Mouse (Mus musculus) forebrain, embryonic 14.5 days (tissue): ENCODE data around the gene Gm6760. TPM values are rescaled to one million over a fixed set of nuclear protein-coding genes. Genes with fewer than 3 reads are reported as not detected.

Source experiments
- ATAC-seq: fragments of 200-750 bp; cut with Nextera tagmentation; 2 replicates; pipeline ENCODE4 v1.8.0; 2017; ENCODE audit warnings: mild to moderate bottlenecking, moderate library complexity
- DNase-seq: peaks from one replicate; pipeline ENCODE4 v3.0.0-alpha.2; 2015; ENCODE audit warnings: low spot score
- H3K27ac ChIP-seq: fragments of 300-500 bp; sonication (generic); 2 replicates; pipeline ENCODE4 v1.5.1; 2014; ENCODE audit warnings: low read depth, mild to moderate bottlenecking, control low read depth, low read length, moderate library complexity
- H3K27me3 ChIP-seq: fragments of 300-500 bp; sonication (generic); replicated peaks from 2 replicates; pipeline ENCODE4 v1.6.1; 2014; ENCODE audit warnings: low read length, control low read depth, mixed read lengths; ENCODE audit not compliant: control insufficient read depth, insufficient read depth
- H3K36me3 ChIP-seq: fragments of 300-500 bp; sonication (generic); 2 replicates; pipeline ENCODE4 v1.6.1; 2014; ENCODE audit warnings: low read length, control low read depth; ENCODE audit not compliant: control insufficient read depth, insufficient read depth
- H3K4me1 ChIP-seq: fragments of 300-500 bp; sonication (generic); 2 replicates; pipeline ENCODE4 v1.6.1; 2014; ENCODE audit warnings: antibody characterized with exemption, low read length, control low read depth; ENCODE audit not compliant: control insufficient read depth, insufficient read depth
- H3K4me2 ChIP-seq: fragments of 300-500 bp; sonication (generic); 2 replicates; pipeline ENCODE4 v1.6.1; 2014; ENCODE audit warnings: mild to moderate bottlenecking, control low read depth, low read length
- H3K4me3 ChIP-seq: fragments of 300-500 bp; sonication (generic); 2 replicates; pipeline ENCODE4 v1.5.1; 2014; ENCODE audit warnings: low read depth, low read length, control low read depth
- H3K9ac ChIP-seq: fragments of 300-500 bp; sonication (generic); 2 replicates; pipeline ENCODE4 v1.6.1; 2014; ENCODE audit warnings: mild to moderate bottlenecking, low read length, control low read depth, moderate library complexity
- H3K9me3 ChIP-seq: fragments of 300-500 bp; sonication (generic); replicated peaks from 2 replicates; pipeline ENCODE4 v1.6.1; 2016; ENCODE audit warnings: low read length, control low read depth, mixed read lengths; ENCODE audit not compliant: control insufficient read depth
- WGBS: fragments of 180-500 bp; shearing (Covaris S2); extraction: QIAGEN DNeasy Blood & Tissue Kit; methylation state at CpG from one replicate; pipeline ENCODE4 v1.1.7; 2014; 5-methylcytosine and 5-hydroxymethylcytosine counted together
- polyA plus RNA-seq: library from polyadenylated mRNA; unstranded; fragments of >200 nt; fragmentation: Nextera tagmentation; extraction: Ambion mirVana; gene quantifications from 2 replicates; pipeline ENCODE4 v1.2.1, GENCODE M21; 2014

Gene Gm6760
- not detected in 2 replicates for polyA plus RNA-seq

- 83% methylated on average over 2 of the region's 2 CpGs for WGBS
- Histone ChIP-seq H3K9me3 (no peaks in the 10 kb centered on the region), H3K4me1 (no peaks in the 10 kb centered on the region)
Observed at GRCm38 (mm10) chrX:64152098-64152497, at the start of gene Gm6760. Gene Gm6760 (minus strand): TSS chrX:64152198.

GRCm38 (mm10) chrX:64181246-64181645 is 29.2 kb upstream of the Gm6760 start:
- Histone ChIP-seq H3K27me3 (no peaks in the 10 kb centered on the region), H3K4me2 (no peak overlapping the region), H3K9ac (no peak overlapping the region), H3K36me3 (no peaks in the 10 kb centered on the region), H3K9me3 (no peaks in the 10 kb centered on the region), H3K4me1 (no peaks in the 10 kb centered on the region), H3K27ac (no peak overlapping the region), H3K4me3 (no peak overlapping the region)
- no peak for ATAC-seq
- no peak for DNase-seq

More at GRCm38 (mm10) chrX:64152098-64152497, at the start of gene Gm6760:
- Histone ChIP-seq H3K9ac (no peak within 1 kb of the TSS), H3K27ac (no peak within 1 kb of the TSS), H3K36me3 (no peaks in the 10 kb centered on the region), H3K27me3 (no peaks in the 10 kb centered on the region), H3K4me3 (no peak within 1 kb of the TSS), H3K4me2 (no peak within 1 kb of the TSS)
- DNase-seq (no peak), ATAC-seq (no peak)

GRCm38 (mm10) chrX:64173248-64173647 is 21.2 kb upstream of the Gm6760 start, which contains the start of gene 3830417A13Rik:
Gene 3830417A13Rik (plus strand): TSS chrX:64173548.
- Histone ChIP-seq H3K4me3 (no peak within 1 kb of the TSS), H3K4me1 (no peaks in the 10 kb centered on the region), H3K9me3 (no peaks in the 10 kb centered on the region), H3K27ac (no peak within 1 kb of the TSS), H3K36me3 (no peaks in the 10 kb centered on the region), H3K4me2 (no peak within 1 kb of the TSS), H3K9ac (no peak within 1 kb of the TSS), H3K27me3 (no peaks in the 10 kb centered on the region)
- DNase-seq: no peak
- WGBS: 90% methylated on average over 11 of the region's 11 CpGs
- no peak for ATAC-seq

Other genes starting within 250 kb of the Gm6760 start
- not detected in 2 replicates for gene 3830417A13Rik, start 21.4 kb upstream of the Gm6760 start, polyA plus RNA-seq
- 6.7 and 9.5 TPM in 2 replicates for gene Slitrk4, start 124.8 kb upstream of the Gm6760 start, polyA plus RNA-seq